Mouse (Mus musculus): ENCODE measurements around the gene Fam192a. TPM values are rescaled to one million over a fixed set of nuclear protein-coding genes. Genes with fewer than 3 reads are reported as not detected.
A peak's percentile ranks its signal among the peaks of the same experiment; 100 is the strongest.

The Fam192a gene
- polyA plus RNA-seq, 1 experiment, result 56.1 TPM

DNA sequence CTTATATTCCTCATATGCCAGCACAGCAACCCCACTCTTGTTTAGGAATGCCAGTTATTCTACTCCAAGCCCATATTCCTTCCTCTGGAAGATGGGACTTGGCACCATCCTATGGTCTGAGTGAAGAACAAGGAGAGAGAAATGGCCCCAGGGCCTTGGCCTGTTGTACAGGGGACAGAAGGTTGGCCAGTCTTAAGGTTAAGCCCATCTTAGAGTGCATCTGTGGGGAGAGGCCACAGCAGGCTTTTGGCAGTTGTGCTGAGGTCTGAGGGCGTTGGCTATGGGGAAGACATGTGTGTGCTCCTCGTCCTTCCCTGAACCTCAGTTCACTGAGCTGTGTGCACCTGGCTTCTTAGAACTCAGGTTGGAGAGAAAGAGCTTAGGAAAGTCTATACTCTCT, 49.1 kb downstream of the Fam192a start:
- TF ChIP-seq CTCF (IDR thresholded peaks at IDR 0.05; ENCODE audit: borderline replicate concordance, insufficient read depth, low read depth, low read length) (no peak), POLR2A (IDR thresholded peaks at IDR 0.05; ENCODE audit: borderline replicate concordance, insufficient read depth, low read length) (no peak)
- 49% methylated on average over 2 of the region's 2 CpGs for WGBS
- no peak for DNase-seq
- Histone ChIP-seq H3K4me1 (ENCODE audit: control insufficient read depth, insufficient read depth, low read length) (no peaks in the 10 kb centered on the region), H3K27ac (ENCODE audit: insufficient read depth, low read length) (no peak overlapping the region), H3K27me3 (ENCODE audit: control insufficient read depth, insufficient read depth, low read length) (no peaks in the 10 kb centered on the region), H3K4me3 (replicated peaks; ENCODE audit: insufficient read depth, low read depth, low read length) (no peak overlapping the region)

DNA sequence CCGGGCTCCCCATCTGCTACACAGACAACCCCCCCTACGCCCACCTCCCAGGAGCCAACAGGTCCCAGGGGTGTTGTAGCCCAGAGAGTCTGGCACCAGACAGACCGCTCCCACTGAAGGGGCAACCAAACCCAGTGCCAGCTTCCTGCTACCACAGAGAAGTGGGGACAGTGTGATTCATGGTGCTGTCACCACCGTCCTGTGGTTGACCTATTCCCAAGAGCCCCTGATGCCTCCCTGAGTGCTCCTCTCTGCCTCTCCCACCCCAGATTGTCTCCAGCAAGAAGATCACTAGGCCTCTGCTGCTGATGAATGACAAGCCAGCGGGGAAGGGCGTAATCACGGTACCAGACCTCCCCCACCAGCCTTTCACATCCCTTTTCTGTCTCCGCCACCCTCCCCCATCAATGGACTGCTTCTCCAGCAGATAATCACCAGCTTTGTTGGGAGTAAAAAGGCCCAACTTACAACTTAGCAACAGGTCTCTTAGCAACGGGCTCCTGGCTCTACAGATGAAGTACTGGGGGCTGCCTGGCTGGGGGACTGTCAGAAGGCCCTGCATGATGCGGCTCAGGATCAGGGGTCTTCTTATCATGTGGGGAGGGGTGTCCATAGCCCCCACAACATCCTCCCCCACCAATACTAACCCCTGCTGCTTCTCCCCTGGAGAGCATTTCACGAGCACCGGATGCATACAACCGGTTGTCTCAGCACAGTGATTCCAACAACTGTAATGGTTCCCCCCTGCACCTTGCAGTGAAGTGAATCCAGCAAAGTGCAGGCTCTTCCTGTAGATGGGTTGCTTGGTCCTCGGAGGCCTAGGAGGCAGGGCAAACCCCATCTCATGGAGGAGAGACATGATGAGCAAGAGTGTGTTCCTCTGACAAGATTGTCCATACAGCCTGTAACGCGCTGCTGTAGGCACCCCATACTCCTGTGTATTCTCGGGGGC, 50.0 kb downstream of the Fam192a start:
- 58% methylated on average over 17 of the region's 17 CpGs for WGBS
- Histone ChIP-seq H3K27me3 (ENCODE audit: control insufficient read depth, insufficient read depth, low read length) (no peaks in the 10 kb centered on the region), H3K4me3 (replicated peaks; ENCODE audit: insufficient read depth, low read depth, low read length) (no peak overlapping the region), H3K4me1 (ENCODE audit: control insufficient read depth, insufficient read depth, low read length) (no peaks in the 10 kb centered on the region), H3K27ac (ENCODE audit: insufficient read depth, low read length) (no peak overlapping the region)
- TF ChIP-seq POLR2A (IDR thresholded peaks at IDR 0.05; ENCODE audit: borderline replicate concordance, insufficient read depth, low read length), result no peak
- TF ChIP-seq CTCF (IDR thresholded peaks at IDR 0.05; ENCODE audit: borderline replicate concordance, insufficient read depth, low read depth, low read length), result no peak
- peak in 1 of 2 experiments; percentile 46 for DNase-seq

DNA sequence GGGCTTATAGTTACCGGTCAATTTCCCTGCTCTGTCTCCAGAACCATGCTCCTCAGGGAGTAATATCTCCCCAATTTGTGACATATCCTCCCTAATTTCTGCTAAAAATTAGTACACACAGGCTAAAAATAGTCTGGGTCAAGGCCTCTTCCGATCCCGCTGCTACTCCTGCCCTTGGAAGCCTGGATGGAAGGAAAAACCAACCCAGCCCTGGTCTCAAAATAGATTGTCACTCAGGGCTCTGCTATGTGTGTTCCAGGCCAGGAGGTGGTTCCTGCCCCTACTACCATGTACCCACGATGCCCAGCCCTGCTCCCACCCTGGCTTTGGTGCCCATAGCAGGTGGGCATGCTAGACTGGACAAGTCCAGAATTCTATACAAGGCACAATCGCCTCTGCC, 51.8 kb downstream of the Fam192a start:
- Histone ChIP-seq H3K4me3 (replicated peaks; ENCODE audit: insufficient read depth, low read depth, low read length) (no peak overlapping the region), H3K27me3 (ENCODE audit: control insufficient read depth, insufficient read depth, low read length) (no peaks in the 10 kb centered on the region), H3K27ac (ENCODE audit: insufficient read depth, low read length) (no peak overlapping the region), H3K4me1 (ENCODE audit: control insufficient read depth, insufficient read depth, low read length) (no peaks in the 10 kb centered on the region)
- no peak for DNase-seq
- TF ChIP-seq POLR2A (IDR thresholded peaks at IDR 0.05; ENCODE audit: borderline replicate concordance, insufficient read depth, low read length) (no peak), CTCF (IDR thresholded peaks at IDR 0.05; ENCODE audit: borderline replicate concordance, insufficient read depth, low read depth, low read length) (no peak)
- 47% methylated on average over 5 of the region's 5 CpGs for WGBS

DNA sequence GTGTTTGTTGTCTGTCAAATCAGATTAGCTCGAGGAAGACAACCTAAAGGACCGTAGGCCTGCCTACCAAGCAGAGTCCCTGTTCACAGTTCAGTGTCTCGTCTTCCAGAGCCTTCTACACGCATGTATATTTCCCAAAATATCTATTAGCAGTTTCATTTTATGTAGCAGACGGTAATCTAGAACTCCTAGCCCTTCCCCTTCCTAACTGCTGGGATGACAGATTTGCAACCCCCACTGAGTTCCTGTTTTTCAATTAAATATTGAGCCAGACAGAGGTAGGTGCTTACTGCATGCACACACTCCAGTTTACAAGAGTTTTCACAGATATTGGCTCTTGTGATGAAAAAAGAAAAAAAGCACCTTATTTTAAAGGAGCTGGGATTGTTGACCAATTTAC, 52.3 kb downstream of the Fam192a start:
- no peaks in the 10 kb centered on the region for H3K4me1 ChIP-seq (ENCODE audit: control insufficient read depth, insufficient read depth, low read length)
- TF ChIP-seq POLR2A (IDR thresholded peaks at IDR 0.05; ENCODE audit: borderline replicate concordance, insufficient read depth, low read length) (no peak), CTCF (IDR thresholded peaks at IDR 0.05; ENCODE audit: borderline replicate concordance, insufficient read depth, low read depth, low read length) (no peak)
- H3K27ac ChIP-seq (ENCODE audit: insufficient read depth, low read length), result no peak overlapping the region

DNA sequence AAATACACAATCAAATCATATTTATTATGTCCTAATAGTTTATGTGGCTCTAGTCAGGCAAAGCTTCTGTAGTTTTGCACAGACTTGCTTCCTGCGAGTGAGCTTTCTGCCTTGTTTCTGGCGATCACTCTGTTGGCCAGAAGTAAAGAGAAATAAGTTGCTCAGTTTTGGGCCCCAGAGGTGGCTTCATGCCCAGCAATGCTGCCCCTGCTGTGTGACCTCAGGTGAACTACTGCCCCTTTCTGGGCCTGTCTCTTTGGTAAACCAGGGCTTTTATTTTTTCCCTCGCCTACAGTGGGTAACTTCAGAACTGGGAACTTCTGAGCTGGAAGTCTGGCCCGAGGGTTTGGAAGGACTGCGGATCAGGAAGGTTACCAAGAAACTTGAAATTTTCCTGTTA, 52.8 kb downstream of the Fam192a start:
- H3K4me1 ChIP-seq (ENCODE audit: control insufficient read depth, insufficient read depth, low read length), result no peaks in the 10 kb centered on the region
- no peak overlapping the region for H3K27ac ChIP-seq (ENCODE audit: insufficient read depth, low read length)
- 64% methylated on average over 5 of the region's 5 CpGs for WGBS
- no peaks in the 10 kb centered on the region for H3K27me3 ChIP-seq (ENCODE audit: control insufficient read depth, insufficient read depth, low read length)
- TF ChIP-seq CTCF (IDR thresholded peaks at IDR 0.05; ENCODE audit: borderline replicate concordance, insufficient read depth, low read depth, low read length), result no peak
- no peak for TF ChIP-seq POLR2A (IDR thresholded peaks at IDR 0.05; ENCODE audit: borderline replicate concordance, insufficient read depth, low read length)
- no peak for DNase-seq
- H3K4me3 ChIP-seq (replicated peaks; ENCODE audit: insufficient read depth, low read depth, low read length), result no peak overlapping the region

More for the DNA sequence above, 52.3 kb downstream of the Fam192a start:
- Histone ChIP-seq H3K27me3 (ENCODE audit: control insufficient read depth, insufficient read depth, low read length) (no peaks in the 10 kb centered on the region), H3K4me3 (replicated peaks; ENCODE audit: insufficient read depth, low read depth, low read length) (no peak overlapping the region)
- no peak for DNase-seq
- 45% methylated on average over 5 of the region's 5 CpGs for WGBS

DNA sequence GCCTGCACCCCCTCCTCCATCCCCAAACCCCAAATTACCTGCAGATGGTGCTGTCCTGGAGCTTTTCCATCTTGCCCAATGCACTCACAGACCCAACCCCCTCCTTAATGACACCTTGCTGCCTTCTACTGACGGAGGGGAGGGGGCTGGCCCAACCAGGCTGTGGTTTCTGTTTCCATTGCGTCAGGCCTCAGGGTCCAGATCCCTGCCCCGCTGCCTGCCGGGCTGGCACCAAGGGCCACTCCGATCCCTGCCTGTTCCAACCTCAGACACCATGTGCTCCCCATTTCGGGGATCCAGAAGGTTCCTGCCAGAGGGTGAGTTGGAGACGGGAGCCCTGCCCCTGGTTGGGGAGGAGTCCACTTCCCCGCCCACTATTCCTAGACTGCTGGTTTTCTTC, 57.8 kb downstream of the Fam192a start:
- no peak overlapping the region for H3K4me3 ChIP-seq (replicated peaks; ENCODE audit: insufficient read depth, low read depth, low read length)
- no peaks in the 10 kb centered on the region for H3K27me3 ChIP-seq (ENCODE audit: control insufficient read depth, insufficient read depth, low read length)
- TF ChIP-seq CTCF (IDR thresholded peaks at IDR 0.05; ENCODE audit: borderline replicate concordance, insufficient read depth, low read depth, low read length) (no peak), POLR2A (IDR thresholded peaks at IDR 0.05; ENCODE audit: borderline replicate concordance, insufficient read depth, low read length) (no peak)
- no peak for DNase-seq
- H3K27ac ChIP-seq (ENCODE audit: insufficient read depth, low read length), result no peak overlapping the region
- no peaks in the 10 kb centered on the region for H3K4me1 ChIP-seq (ENCODE audit: control insufficient read depth, insufficient read depth, low read length)
- 68% methylated on average over 8 of the region's 8 CpGs for WGBS

DNA sequence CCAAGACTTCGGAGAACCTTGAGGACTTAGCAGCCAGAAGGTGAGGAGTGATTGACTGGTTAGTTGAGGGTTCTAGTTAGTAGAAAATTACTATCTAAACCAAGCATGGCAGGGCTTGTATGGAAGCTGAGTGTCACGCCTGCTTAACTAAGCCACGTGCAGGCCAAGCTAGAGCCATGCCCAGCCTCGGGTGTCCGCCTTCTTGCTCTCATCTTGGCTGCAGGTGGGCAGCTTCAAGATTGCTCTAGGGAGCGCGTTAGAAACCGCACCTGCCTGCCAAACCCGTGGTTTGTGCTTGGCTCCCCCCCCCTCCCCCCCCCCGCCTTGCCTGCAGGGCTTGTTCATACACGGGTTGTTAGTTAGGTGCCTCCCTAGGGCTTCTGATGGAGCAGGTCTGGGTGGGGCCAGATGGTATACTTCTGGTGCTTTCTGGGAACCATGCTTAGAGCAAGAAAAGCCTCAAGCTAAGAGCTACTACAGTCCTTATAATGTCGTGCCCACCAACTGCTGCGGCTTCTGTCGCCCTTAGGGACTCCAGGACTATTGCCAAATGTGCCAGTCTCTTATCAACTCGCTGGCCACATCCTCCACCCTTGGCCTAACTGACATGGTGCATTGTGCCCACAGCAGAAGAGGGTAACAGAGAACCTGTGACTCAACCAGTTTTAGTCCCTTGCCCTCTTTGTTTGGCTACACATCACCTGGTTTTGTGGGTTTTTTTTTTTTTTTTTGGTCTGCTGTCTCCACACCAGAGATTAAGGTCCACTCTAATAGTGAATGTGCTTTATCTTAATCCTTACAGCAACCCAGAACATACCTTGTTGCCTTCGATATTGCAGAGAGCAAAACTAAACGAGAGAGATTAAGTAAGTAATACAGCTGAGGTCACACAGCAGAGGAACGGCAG, 60.7 kb downstream of the Fam192a start:
- H3K4me3 ChIP-seq (replicated peaks; ENCODE audit: insufficient read depth, low read depth, low read length), result no peak overlapping the region
- H3K4me1 ChIP-seq (ENCODE audit: control insufficient read depth, insufficient read depth, low read length), result peaks cover 10% of the 10 kb centered on the region; the same call in 1 of the 2 replicates
- no peaks in the 10 kb centered on the region for H3K27me3 ChIP-seq (ENCODE audit: control insufficient read depth, insufficient read depth, low read length)
- no peak overlapping the region for H3K27ac ChIP-seq (ENCODE audit: insufficient read depth, low read length)
- TF ChIP-seq POLR2A (IDR thresholded peaks at IDR 0.05; ENCODE audit: borderline replicate concordance, insufficient read depth, low read length) (no peak), CTCF (IDR thresholded peaks at IDR 0.05; ENCODE audit: borderline replicate concordance, insufficient read depth, low read depth, low read length) (no peak)
- DNase-seq, result no peak
- 32% methylated on average over 17 of the region's 18 CpGs for WGBS

Data from cerebellum, adult 2 months (tissue).